Mouse (Mus musculus) thymus, postnatal 36 days (tissue): Measurements from ENCODE around the gene Src.

Experiments
- DNase-seq, 2 experiments: peaks; one replicate each; pipeline ENCODE4 v3.0.0; 2022; ENCODE audit warnings: mixed read lengths in 2 of 2

Gene Src

GRCm38 (mm10) chr2:157417229-157417628 is 1.0 kb upstream of the Src start:
- DNase-seq = no peak

DNA sequence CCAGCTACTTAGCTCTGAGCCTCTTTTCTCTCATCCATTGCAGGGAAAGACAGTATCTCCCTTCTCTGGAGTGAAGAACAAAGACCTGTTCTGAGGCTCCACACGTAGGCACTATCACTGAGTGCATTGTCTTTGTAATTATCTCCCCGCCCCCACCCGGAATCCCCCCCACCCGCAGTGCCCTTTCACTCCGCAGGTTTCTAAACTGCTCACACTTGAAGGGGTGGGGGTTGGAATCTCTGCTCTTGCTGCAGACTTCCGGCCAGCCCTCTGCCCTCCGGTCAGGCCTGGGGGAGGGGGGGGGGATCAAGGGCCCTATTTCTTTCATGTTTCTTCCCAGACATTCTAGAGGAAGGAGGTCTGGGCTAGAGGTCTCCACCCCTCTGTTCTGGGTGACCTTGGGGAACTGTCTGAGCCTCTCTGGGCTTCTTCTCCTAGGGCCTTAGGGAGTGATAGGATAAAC is 396 bp downstream of the Src start:
- no peak for DNase-seq

GRCm38 (mm10) chr2:157419506-157419905 is 1.3 kb downstream of the Src start:
- no peak for DNase-seq

- no peak for DNase-seq
Observed at GRCm38 (mm10) chr2:157420404-157420803, 2.2 kb downstream of the Src start.

GRCm38 (mm10) chr2:157422062-157422655 is 3.9 kb downstream of the Src start:
- no peak for DNase-seq

DNA sequence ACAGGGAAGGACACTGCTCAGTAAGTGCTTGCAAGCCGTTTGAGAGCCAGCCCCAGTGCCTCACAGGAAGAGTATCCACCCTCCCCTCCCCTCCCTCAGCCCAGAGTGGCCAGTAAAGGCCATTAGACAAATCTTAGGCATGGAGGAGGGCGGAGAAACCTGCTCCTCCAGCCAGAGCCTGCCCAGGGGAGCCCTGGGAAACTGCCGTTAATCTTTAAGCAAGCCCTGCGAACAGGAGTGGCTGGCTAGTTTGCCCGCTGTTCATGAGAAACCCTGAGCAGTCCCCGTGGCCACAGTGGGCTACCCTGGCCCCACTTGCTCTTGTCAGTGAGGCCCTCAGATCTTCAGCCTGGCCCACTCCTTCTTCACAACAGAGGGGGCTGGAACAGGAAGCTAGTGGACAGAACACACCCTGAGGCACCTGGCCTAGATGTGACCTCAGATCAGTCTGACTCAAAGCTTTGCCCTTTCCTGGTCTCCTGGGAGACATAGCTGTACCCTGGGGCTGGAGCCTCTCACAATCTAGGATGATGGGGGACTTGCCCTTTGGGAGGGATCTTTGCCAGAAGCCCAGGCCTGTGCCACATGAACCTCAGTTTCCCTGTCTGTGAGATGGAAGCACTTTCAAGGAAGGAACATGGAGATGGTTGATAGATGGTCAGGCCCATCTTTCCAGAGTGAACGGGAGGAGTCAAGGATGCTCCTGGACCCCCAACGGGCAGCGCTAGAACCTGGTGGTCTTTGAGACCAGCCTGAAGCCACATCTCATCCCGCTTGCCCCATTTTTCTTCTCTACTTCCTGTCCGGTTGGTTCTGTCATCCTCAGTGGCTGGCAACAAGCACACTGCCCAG is 4.8 kb downstream of the Src start:
- DNase-seq = no peak

DNA sequence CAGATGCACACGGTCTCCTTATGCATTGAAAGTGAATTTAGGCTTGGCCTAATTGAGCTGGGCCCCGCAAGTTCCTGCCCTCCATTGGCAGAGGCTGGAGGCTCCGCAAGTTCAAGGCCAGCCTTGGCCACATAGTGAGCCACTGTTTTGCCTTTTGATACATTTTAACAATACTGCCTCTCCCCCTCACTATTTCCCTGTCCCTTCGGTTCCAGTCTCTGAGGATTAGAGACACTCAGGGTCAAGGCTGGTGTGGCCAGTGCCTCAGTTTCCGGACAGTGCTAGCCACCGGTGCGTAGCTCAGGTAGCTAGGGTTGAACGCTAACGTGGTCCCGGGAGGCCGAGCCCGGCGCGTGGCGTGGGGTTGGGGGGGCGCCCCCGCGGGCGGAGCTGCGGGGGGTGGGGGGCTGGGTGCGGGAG is 5.5 kb downstream of the Src start:
- no peak for DNase-seq

DNA sequence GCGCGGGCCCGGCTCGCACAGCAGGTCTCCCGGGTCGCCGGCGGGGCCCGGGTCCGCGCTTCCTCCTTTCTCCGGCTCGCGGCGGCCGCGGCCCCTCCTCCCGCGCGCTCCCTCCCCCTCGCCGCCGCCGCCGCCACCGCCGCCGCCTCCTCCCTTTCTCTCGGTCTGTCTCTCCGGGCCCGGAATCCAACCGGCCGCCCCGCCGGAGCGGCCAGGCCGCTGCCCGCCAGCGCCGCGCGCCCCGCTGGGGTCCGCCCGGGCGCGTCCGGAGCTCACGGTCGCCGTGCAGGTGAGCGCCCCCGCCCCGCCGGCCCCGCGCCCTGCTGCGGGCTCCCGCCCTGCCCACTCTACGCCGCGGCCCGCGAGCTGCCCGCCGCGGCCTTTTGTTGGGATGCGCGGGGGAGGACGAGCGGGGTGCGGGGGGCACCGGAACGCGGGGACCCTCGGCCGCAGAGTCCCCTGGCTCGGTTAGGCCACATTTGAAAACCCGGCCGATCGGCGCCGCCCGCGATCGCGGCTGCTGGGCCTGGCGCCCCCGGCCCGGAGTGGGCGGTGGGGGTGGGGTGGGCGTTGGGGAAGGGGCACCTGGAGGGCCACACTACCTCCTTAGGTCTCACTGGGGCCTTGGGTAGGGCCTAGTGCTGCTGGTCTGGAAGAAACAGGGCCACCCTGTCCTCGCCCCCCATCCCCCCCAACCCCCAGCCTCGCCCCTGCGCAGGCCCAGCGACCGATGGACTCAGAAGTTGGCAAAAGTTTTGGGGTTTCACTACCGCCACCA is 6.1 kb downstream of the Src start:
- peak; percentile 15 to 16 for DNase-seq

GRCm38 (mm10) chr2:157424904-157425642 is 6.8 kb downstream of the Src start:
- no peak for DNase-seq

DNA sequence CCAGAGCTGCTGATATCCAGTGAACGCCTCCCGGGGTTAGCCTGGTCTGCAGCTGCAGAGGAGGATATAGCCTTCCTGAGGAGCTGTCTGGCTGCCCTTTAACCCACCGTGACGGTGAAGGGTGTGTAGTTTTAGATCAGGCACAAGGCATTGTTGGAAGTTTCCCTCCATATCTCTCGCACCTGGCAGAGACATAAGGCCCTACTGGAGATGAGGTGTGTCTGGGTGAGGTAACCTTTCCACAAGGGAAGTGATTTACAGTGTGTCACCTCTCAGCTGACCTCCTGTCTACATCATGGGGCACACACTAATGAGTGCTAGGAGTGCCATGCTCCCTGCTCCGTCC is 7.4 kb downstream of the Src start:
- DNase-seq = no peak

DNA sequence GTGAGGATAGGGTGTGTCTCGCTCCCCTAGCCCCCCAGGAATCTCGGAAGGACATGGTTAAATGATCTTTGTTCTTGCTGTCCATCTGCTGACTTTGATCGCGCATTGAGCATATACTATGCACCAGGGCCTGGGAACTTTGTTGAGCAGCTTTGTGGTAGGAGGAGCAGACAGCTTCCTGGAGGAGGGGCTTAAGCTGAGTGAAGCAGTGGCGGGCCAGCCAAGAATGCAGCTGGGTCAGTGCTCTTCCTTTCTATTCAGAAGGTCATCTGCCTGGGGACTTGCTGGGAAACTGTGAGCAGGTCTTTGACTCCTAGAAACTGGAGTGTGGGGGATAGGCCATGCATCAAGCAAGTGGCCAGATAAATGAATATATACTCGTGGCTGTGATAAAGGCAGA is 7.9 kb downstream of the Src start:
- DNase-seq = no peak

GRCm38 (mm10) chr2:157427164-157427563 is 8.9 kb downstream of the Src start:
- DNase-seq = no peak

DNA sequence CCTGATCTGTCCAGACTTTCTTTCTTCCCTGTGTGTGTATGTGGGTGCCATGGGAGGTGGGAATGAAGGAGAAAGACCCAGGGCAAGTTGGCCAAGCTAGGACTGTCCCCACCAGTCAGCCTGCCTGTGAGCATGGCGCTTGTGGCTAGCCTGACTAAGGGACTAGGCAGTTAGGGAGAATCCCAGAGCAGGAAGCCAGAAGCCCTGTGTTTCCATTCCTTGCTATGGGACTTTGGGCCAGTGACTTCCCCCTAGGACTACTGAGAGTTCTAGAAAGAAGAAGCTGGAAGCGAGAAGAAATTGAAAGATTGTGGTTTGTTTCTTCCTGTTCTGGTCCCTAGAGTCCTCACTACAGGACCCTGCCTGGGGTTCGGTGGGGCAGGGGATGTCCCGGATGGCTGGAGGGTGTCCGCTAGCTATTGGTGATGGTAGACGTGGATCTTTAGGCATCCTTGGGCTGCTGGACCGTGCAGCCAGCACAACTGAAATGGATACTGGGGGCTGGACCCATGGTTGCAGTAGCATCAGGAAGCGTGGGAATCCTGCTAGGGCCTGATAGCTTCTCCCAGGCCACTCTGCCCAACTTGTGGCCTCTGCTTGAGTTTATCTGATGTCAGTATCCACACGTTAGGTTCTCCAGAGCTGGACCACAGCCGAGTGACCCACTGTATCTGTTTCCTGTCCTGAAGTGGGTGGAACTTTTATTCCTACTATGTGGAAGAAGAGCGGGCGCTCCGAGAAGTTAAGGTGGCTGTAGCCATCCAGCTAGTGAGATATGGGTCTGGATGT is 10.3 kb downstream of the Src start:
- no peak for DNase-seq

DNA sequence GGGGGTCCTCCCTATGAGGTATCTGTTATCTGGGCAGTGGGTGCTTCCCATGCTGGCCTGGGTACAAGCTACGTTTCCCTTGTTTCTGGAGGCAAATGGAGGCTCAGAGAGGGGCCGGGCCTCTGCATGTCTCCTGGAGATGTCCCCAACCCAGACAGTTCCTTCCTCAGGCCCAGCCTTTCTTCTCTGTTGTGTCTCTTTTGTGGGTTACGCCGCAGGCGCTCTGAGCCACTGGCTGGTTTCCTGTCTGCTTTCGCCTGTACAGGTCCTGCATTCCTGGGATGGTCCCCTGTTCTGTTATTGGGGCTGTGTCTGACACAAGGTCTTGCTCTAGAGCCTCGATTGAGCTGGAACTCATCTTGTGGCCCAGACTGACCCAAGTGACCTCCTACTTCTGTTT is 11.5 kb downstream of the Src start:
- DNase-seq = no peak

DNA sequence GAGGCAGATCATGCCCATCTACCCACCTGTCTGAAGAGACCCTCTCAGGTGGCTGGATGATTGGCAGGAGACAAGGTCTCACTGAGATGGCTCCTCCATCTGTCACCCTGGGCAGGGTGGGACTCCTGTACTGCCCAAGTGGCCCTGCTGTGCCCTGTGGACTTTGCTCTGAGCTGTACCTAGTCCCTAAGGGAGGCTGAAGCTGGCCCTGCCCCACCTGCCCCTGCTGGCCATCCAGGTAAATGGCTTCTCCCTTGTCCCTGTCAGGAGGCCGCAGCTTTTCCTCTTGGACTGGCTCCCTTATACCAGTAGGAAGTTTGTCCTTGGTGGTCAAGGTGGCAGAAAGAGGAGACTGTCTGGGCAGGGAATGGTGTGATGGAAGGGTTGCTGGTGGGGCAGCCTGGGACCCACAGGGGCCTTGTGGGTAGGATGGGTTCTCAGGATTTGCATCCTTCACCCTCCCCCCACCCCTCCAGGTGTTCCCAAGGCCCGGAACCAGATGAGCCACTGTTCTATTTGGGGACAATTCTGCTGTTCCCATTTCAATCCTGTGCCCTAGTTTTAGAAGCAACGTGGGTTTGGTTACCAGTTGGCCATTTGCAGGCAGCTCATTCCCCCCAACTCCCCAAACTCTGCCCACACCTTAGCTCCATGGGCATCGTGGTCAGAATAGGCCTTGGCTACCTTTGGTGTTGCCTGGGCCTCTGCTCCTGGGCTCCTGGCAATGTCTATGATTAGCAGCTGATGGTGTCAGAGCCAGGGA is 12.6 kb downstream of the Src start:
- no peak for DNase-seq

GRCm38 (mm10) chr2:157431912-157432311 is 13.7 kb downstream of the Src start:
- no peak for DNase-seq

DNA sequence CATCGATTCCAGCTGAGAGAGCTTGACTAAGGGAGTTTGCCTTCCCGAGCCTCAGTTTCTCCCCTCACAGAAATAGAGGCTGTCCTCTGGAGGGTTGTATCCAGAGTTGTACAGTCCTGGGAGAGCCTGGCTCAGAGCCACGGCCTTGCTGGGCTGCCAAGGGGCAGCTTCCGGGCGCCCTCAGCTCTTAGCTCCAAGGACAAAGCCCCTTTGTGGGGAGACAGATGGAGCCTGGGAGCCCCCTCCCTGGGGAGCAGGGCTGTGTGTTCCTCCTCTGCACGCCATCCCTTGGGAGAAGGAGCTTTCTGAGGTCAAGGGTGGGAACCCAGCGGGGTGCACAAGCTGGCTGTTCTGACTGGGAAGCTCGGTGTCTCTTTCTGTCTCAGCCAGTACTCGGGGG is 14.2 kb downstream of the Src start:
- no peak for DNase-seq

DNA sequence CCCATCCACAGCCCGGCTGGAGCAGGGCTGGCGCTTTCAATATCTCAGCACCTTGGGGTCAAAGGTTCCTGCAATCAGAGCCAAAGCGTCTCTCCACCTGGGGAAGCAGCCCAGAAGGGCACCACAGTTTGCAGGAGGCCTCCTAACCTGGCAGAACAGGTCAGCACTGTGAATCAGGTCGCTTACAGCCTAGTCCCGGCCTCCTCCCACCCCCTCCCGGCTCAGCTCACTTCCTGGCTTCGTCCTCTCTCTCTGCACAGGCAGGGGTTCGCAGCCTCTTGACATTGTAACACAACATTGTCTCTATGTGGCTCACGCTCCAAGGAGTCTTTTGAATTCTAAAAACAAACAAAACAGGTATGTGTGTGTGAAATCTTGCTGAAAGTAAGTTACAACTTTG is 15.8 kb downstream of the Src start:
- no peak for DNase-seq

GRCm38 (mm10) chr2:157434497-157434896 is 16.3 kb downstream of the Src start:
- no peak for DNase-seq

DNA sequence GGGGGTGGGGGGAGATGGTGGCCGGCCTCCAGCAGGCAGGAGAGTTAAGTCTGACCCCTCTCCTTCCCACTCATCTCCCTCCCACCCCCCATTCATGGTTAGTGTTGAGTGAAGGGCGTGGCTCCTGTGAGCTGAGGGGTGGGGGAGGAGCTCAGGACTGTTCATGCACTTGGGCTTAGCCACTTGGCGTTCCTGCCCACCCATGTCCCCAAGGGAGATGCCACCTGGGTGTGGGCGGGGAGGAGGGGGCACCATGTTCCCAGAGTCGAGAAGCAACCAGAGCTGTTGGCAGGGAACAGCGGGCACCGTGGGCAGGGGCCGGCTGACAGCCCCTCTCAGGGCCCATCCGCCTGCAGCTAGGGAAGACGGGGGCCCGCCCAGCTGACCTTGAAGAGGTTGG is 18.3 kb downstream of the Src start:
- DNase-seq = no peak

- no peak for DNase-seq
Observed at GRCm38 (mm10) chr2:157437123-157437522, 18.9 kb downstream of the Src start.
